Mouse (Mus musculus): ENCODE measurements at regions not wholly inside any gene's neighbourhood (a gene's known extent, or its start where the extent isn't known, plus 50 kb on each side); places are given as distances from the start of the nearest gene placed in this dataset.

GRCm38 (mm10) chr17:48784417-48784816 lies 147.8 kb upstream of the Lrfn2 start:
- Histone ChIP-seq H3K4me2 (no peak overlapping the region), H3K9me3 (ENCODE audit: control insufficient read depth, low read length) (no peaks in the 10 kb centered on the region), H3K36me3 (ENCODE audit: control insufficient read depth, insufficient read depth, low read length) (no peaks in the 10 kb centered on the region), H3K4me3 (ENCODE audit: low read depth, low read length) (no peak overlapping the region), H3K4me1 (replicated peaks; ENCODE audit: control insufficient read depth, insufficient read depth, low read length) (no peaks in the 10 kb centered on the region), H3K27me3 (replicated peaks; ENCODE audit: control insufficient read depth, insufficient read depth, low read length) (no peaks in the 10 kb centered on the region), H3K9ac (ENCODE audit: low read depth, low read length) (no peak overlapping the region), H3K27ac (ENCODE audit: low read depth, low read length) (no peak overlapping the region)
- no peak for ATAC-seq (replicated peaks; ENCODE audit: low FRiP score)
- 78% methylated on average over 5 of the region's 5 CpGs for WGBS
- no peak for DNase-seq (ENCODE audit: low spot score)

GRCm38 (mm10) chr17:48786501-48786900 lies 145.7 kb upstream of the Lrfn2 start:
- no peak for DNase-seq (ENCODE audit: low spot score)
- 75% methylated on average over 12 of the region's 12 CpGs for WGBS
- H3K9me3 ChIP-seq (ENCODE audit: control insufficient read depth, low read length), result no peaks in the 10 kb centered on the region
- H3K4me2 ChIP-seq, result no peak overlapping the region
- H3K4me3 ChIP-seq (ENCODE audit: low read depth, low read length), result no peak overlapping the region
- no peak for ATAC-seq (replicated peaks; ENCODE audit: low FRiP score)
- H3K27ac ChIP-seq (ENCODE audit: low read depth, low read length), result no peak overlapping the region
- no peak overlapping the region for H3K9ac ChIP-seq (ENCODE audit: low read depth, low read length)
- no peaks in the 10 kb centered on the region for H3K27me3 ChIP-seq (replicated peaks; ENCODE audit: control insufficient read depth, insufficient read depth, low read length)
- H3K4me1 ChIP-seq (replicated peaks; ENCODE audit: control insufficient read depth, insufficient read depth, low read length), result no peaks in the 10 kb centered on the region
- H3K36me3 ChIP-seq (ENCODE audit: control insufficient read depth, insufficient read depth, low read length), result no peaks in the 10 kb centered on the region

GRCm38 (mm10) chr17:48789846-48790245 lies 142.3 kb upstream of the Lrfn2 start:
- Histone ChIP-seq H3K27me3 (replicated peaks; ENCODE audit: control insufficient read depth, insufficient read depth, low read length) (no peaks in the 10 kb centered on the region), H3K9me3 (ENCODE audit: control insufficient read depth, low read length) (no peaks in the 10 kb centered on the region), H3K4me1 (replicated peaks; ENCODE audit: control insufficient read depth, insufficient read depth, low read length) (no peaks in the 10 kb centered on the region), H3K36me3 (ENCODE audit: control insufficient read depth, insufficient read depth, low read length) (no peaks in the 10 kb centered on the region), H3K27ac (ENCODE audit: low read depth, low read length) (no peak overlapping the region), H3K4me3 (ENCODE audit: low read depth, low read length) (no peak overlapping the region), H3K4me2 (no peak overlapping the region), H3K9ac (ENCODE audit: low read depth, low read length) (no peak overlapping the region)
- DNase-seq (ENCODE audit: low spot score) (no peak), ATAC-seq (replicated peaks; ENCODE audit: low FRiP score) (no peak)
- 84% methylated on average over 7 of the region's 7 CpGs for WGBS

- no peak overlapping the region for H3K4me3 ChIP-seq (ENCODE audit: low read depth, low read length)
- no peaks in the 10 kb centered on the region for H3K36me3 ChIP-seq (ENCODE audit: control insufficient read depth, insufficient read depth, low read length)
- H3K27me3 ChIP-seq (replicated peaks; ENCODE audit: control insufficient read depth, insufficient read depth, low read length), result no peaks in the 10 kb centered on the region
- no peaks in the 10 kb centered on the region for H3K4me1 ChIP-seq (replicated peaks; ENCODE audit: control insufficient read depth, insufficient read depth, low read length)
- no peak overlapping the region for H3K27ac ChIP-seq (ENCODE audit: low read depth, low read length)
- no peak for DNase-seq (ENCODE audit: low spot score)
- H3K4me2 ChIP-seq, result no peak overlapping the region
- H3K9ac ChIP-seq (ENCODE audit: low read depth, low read length), result no peak overlapping the region
- WGBS, result 85% methylated on average over 6 of the region's 6 CpGs
- no peaks in the 10 kb centered on the region for H3K9me3 ChIP-seq (ENCODE audit: control insufficient read depth, low read length)
- no peak for ATAC-seq (replicated peaks; ENCODE audit: low FRiP score)
Observed at GRCm38 (mm10) chr17:48790526-48790925, 141.7 kb upstream of the Lrfn2 start.

- DNase-seq (ENCODE audit: low spot score), result no peak
- no peak overlapping the region for H3K9ac ChIP-seq (ENCODE audit: low read depth, low read length)
- no peak for ATAC-seq (replicated peaks; ENCODE audit: low FRiP score)
- no peak overlapping the region for H3K4me2 ChIP-seq
- H3K4me1 ChIP-seq (replicated peaks; ENCODE audit: control insufficient read depth, insufficient read depth, low read length), result no peaks in the 10 kb centered on the region
- no peaks in the 10 kb centered on the region for H3K36me3 ChIP-seq (ENCODE audit: control insufficient read depth, insufficient read depth, low read length)
- H3K27ac ChIP-seq (ENCODE audit: low read depth, low read length), result no peak overlapping the region
- no peaks in the 10 kb centered on the region for H3K9me3 ChIP-seq (ENCODE audit: control insufficient read depth, low read length)
- H3K27me3 ChIP-seq (replicated peaks; ENCODE audit: control insufficient read depth, insufficient read depth, low read length), result no peaks in the 10 kb centered on the region
- 61% methylated on average over 5 of the region's 5 CpGs for WGBS
- H3K4me3 ChIP-seq (ENCODE audit: low read depth, low read length), result no peak overlapping the region
Observed at GRCm38 (mm10) chr17:48792954-48793353, 139.2 kb upstream of the Lrfn2 start.

- Histone ChIP-seq H3K36me3 (ENCODE audit: control insufficient read depth, insufficient read depth, low read length) (no peaks in the 10 kb centered on the region), H3K9me3 (ENCODE audit: control insufficient read depth, low read length) (no peaks in the 10 kb centered on the region), H3K4me3 (ENCODE audit: low read depth, low read length) (no peak overlapping the region), H3K4me1 (replicated peaks; ENCODE audit: control insufficient read depth, insufficient read depth, low read length) (no peaks in the 10 kb centered on the region), H3K9ac (ENCODE audit: low read depth, low read length) (no peak overlapping the region), H3K27me3 (replicated peaks; ENCODE audit: control insufficient read depth, insufficient read depth, low read length) (no peaks in the 10 kb centered on the region), H3K4me2 (no peak overlapping the region), H3K27ac (ENCODE audit: low read depth, low read length) (no peak overlapping the region)
- 85% methylated on average over 5 of the region's 5 CpGs for WGBS
- ATAC-seq (replicated peaks; ENCODE audit: low FRiP score) (no peak), DNase-seq (ENCODE audit: low spot score) (no peak)
Observed at GRCm38 (mm10) chr17:48795773-48796172, 136.4 kb upstream of the Lrfn2 start.

- Histone ChIP-seq H3K36me3 (ENCODE audit: control insufficient read depth, insufficient read depth, low read length) (no peaks in the 10 kb centered on the region), H3K27me3 (replicated peaks; ENCODE audit: control insufficient read depth, insufficient read depth, low read length) (no peaks in the 10 kb centered on the region), H3K4me1 (replicated peaks; ENCODE audit: control insufficient read depth, insufficient read depth, low read length) (no peaks in the 10 kb centered on the region), H3K4me3 (ENCODE audit: low read depth, low read length) (no peak overlapping the region), H3K9ac (ENCODE audit: low read depth, low read length) (no peak overlapping the region), H3K4me2 (no peak overlapping the region), H3K9me3 (ENCODE audit: control insufficient read depth, low read length) (no peaks in the 10 kb centered on the region), H3K27ac (ENCODE audit: low read depth, low read length) (no peak overlapping the region)
- 72% methylated on average over 3 of the region's 3 CpGs for WGBS
- no peak for DNase-seq (ENCODE audit: low spot score)
- no peak for ATAC-seq (replicated peaks; ENCODE audit: low FRiP score)
Observed at GRCm38 (mm10) chr17:48798196-48798595, 134.0 kb upstream of the Lrfn2 start.

- 49% methylated on average over 7 of the region's 7 CpGs for WGBS
- Histone ChIP-seq H3K36me3 (ENCODE audit: control insufficient read depth, insufficient read depth, low read length) (no peaks in the 10 kb centered on the region), H3K4me1 (replicated peaks; ENCODE audit: control insufficient read depth, insufficient read depth, low read length) (no peaks in the 10 kb centered on the region), H3K27me3 (replicated peaks; ENCODE audit: control insufficient read depth, insufficient read depth, low read length) (no peaks in the 10 kb centered on the region), H3K9me3 (ENCODE audit: control insufficient read depth, low read length) (no peaks in the 10 kb centered on the region), H3K4me3 (ENCODE audit: low read depth, low read length) (no peak overlapping the region), H3K4me2 (no peak overlapping the region), H3K9ac (ENCODE audit: low read depth, low read length) (no peak overlapping the region), H3K27ac (ENCODE audit: low read depth, low read length) (no peak overlapping the region)
- ATAC-seq (replicated peaks; ENCODE audit: low FRiP score) (no peak), DNase-seq (ENCODE audit: low spot score) (no peak)
Observed at GRCm38 (mm10) chr17:48802673-48803072, 129.5 kb upstream of the Lrfn2 start.

GRCm38 (mm10) chr17:48807905-48808304 lies 124.3 kb upstream of the Lrfn2 start:
- H3K36me3 ChIP-seq (ENCODE audit: control insufficient read depth, insufficient read depth, low read length), result no peaks in the 10 kb centered on the region
- H3K9ac ChIP-seq (ENCODE audit: low read depth, low read length), result no peak overlapping the region
- no peak overlapping the region for H3K4me3 ChIP-seq (ENCODE audit: low read depth, low read length)
- no peak overlapping the region for H3K4me2 ChIP-seq
- no peak for DNase-seq (ENCODE audit: low spot score)
- whole genome bisulfite sequencing, result 62% methylated on average over 3 of the region's 3 CpGs
- no peaks in the 10 kb centered on the region for H3K9me3 ChIP-seq (ENCODE audit: control insufficient read depth, low read length)
- H3K4me1 ChIP-seq (replicated peaks; ENCODE audit: control insufficient read depth, insufficient read depth, low read length), result no peaks in the 10 kb centered on the region
- no peak for ATAC-seq (replicated peaks; ENCODE audit: low FRiP score)
- no peak overlapping the region for H3K27ac ChIP-seq (ENCODE audit: low read depth, low read length)
- H3K27me3 ChIP-seq (replicated peaks; ENCODE audit: control insufficient read depth, insufficient read depth, low read length), result no peaks in the 10 kb centered on the region

Data from liver, embryonic 11.5 days (tissue).